Mouse (Mus musculus) CH12.LX (cell line): ENCODE measurements around the gene Sprr2e.

Source experiments
- MAZ ChIP-seq: IDR thresholded peaks from 2 replicates; pipeline ENCODE4 v1.6.1; 2012; ENCODE audit warnings: low read depth, mild to moderate bottlenecking, inconsistent platforms, low read length, improper control_type of control experiment, moderate library complexity
- POLR2A ChIP-seq: IDR thresholded peaks from 2 replicates; pipeline ENCODE4 v1.6.1; 2011; ENCODE audit warnings: low read depth, mild to moderate bottlenecking, improper control_type of control experiment, low read length

DNA sequence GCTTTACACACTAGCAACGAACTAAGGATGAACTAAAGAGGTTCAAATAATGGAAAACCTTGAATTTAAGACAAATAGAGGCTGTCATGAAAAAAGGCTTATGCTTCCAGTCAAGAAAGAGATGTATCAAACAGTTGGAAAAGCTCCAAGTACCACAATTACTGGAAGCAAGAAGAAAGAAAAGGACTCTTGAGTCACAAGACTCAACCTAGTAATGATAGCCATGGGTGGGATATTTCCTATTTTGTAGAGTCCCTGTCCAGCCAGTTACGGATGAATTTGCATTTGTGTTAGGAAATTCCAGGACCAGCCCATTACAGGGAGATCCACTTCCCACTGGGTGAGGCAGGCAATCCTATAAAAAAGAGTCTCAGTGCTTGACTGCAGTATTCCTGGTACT, 35.6 kb upstream of the Sprr2e start, which contains the start of gene Sprr2b:
- no peak for TF ChIP-seq POLR2A
- no peak for TF ChIP-seq MAZ
